In genomic region chr6:145768671-145769292, GRCm38 (mm10) we compare ENCODE assay signal across 8 mouse cellular contexts. TPM values are rescaled to one million over a fixed set of nuclear protein-coding genes. Genes with fewer than 3 reads are reported as not detected.
DNase-seq lines count a peak whose midpoint lies in the region; ATAC-seq lines count a peak whose summit lies in the region.

No protein-coding gene starts in this region.

- H3K9ac ChIP-seq in limb, embryonic 15.5 days, result no peak overlapping the region

- DNase-seq in kidney, adult 11 months, result peak; percentile 58
- no peak for DNase-seq in kidney, adult 8-10 months
- DNase-seq in heart, embryonic 10.5 days (ENCODE audit: low spot score), result peak; percentile 92
- DNase-seq in thymus, postnatal 0 days (ENCODE audit: low spot score), result no peak
- DNase-seq in thymus, postnatal 36 days, result no peak
- no peak for DNase-seq in frontal cortex, postnatal 36 days (ENCODE audit: low spot score in 2 of 2)

- no peaks in the 10 kb centered on the region for H3K27me3 ChIP-seq in heart, embryonic 10.5 days (ENCODE audit: insufficient read depth, poor library complexity, severe bottlenecking)
- no peaks in the 10 kb centered on the region for H3K27me3 ChIP-seq in limb, embryonic 15.5 days

- 32% methylated on average over 10 of the region's 10 CpGs for WGBS in heart, embryonic 10.5 days
- WGBS in limb, embryonic 15.5 days, result 25% methylated on average over 10 of the region's 10 CpGs

- H3K4me2 ChIP-seq in limb, embryonic 15.5 days, result no peak overlapping the region

- no peaks in the 10 kb centered on the region for H3K9me3 ChIP-seq in heart, embryonic 10.5 days
- H3K9me3 ChIP-seq in limb, embryonic 15.5 days, result no peaks in the 10 kb centered on the region

- peak; percentile 85 for ATAC-seq in limb, embryonic 15.5 days (ENCODE audit: insufficient number of reproducible peaks, low FRiP score, low TSS enrichment, low read depth)

- no peak overlapping the region for H3K4me3 ChIP-seq in brown adipose tissue, adult 24 weeks (ENCODE audit: insufficient read depth, low read depth, low read length)
- 0 out of 2 replicates have a peak overlapping the region, but pooled peaks have one; percentile 12 for H3K4me3 ChIP-seq in heart, embryonic 10.5 days
- no peak overlapping the region for H3K4me3 ChIP-seq in limb, embryonic 15.5 days

- peak overlapping the region; percentile 59 for H3K27ac ChIP-seq in brown adipose tissue, adult 24 weeks (replicated peaks; ENCODE audit: low read depth, low read length)
- H3K27ac ChIP-seq in heart, embryonic 10.5 days, result peak overlapping the region; percentile 89
- peak overlapping the region; percentile 81 for H3K27ac ChIP-seq in limb, embryonic 15.5 days

- peaks cover 25% of the 10 kb centered on the region for H3K4me1 ChIP-seq in brown adipose tissue, adult 24 weeks (ENCODE audit: control insufficient read depth, insufficient read depth, insufficient read length, low read length)
- peaks cover 68% of the 10 kb centered on the region for H3K4me1 ChIP-seq in heart, embryonic 10.5 days
- peaks cover 35% of the 10 kb centered on the region for H3K4me1 ChIP-seq in limb, embryonic 15.5 days

- H3K36me3 ChIP-seq in heart, embryonic 10.5 days, result no peaks in the 10 kb centered on the region
- no peaks in the 10 kb centered on the region for H3K36me3 ChIP-seq in limb, embryonic 15.5 days

RNA-seq across cellular contexts. Expression of gene Rassf8, which starts 22.2 kb away (rescaled TPM):
- polyA plus RNA-seq in brown adipose tissue, adult 24 weeks (2012; ENCODE audit: insufficient read depth, insufficient read length, missing spikeins), result 13.5 and 20.2 TPM in 2 replicates
- 7.2 and 8.6 TPM in 2 replicates for polyA plus RNA-seq in heart, embryonic 10.5 days (2016; fragmentation: Nextera tagmentation; extraction: Ambion mirVana)
- polyA plus RNA-seq in limb, embryonic 15.5 days (2015; fragmentation: Nextera tagmentation; extraction: Ambion mirVana), result 9.9 and 13.6 TPM in 2 replicates
- 2.0 and 2.1 TPM in 2 replicates for polyA plus RNA-seq in thymus, postnatal 0 days (2015; fragmentation: Nextera tagmentation; extraction: Ambion mirVana)

Comparison
In these comparisons a context has a peak if more than half of its experiments do, and no peak if none do; other contexts are left out.
1. DNase-seq: peak in kidney, adult 11 months (single experiment) and heart, embryonic 10.5 days (single experiment); none in kidney, adult 8-10 months (0 of 2), thymus, postnatal 0 days (single experiment), thymus, postnatal 36 days (0 of 2) and frontal cortex, postnatal 36 days (0 of 2).
2. Peak in every context shown above with its lines, with median percentiles within 50 percentile points of each other: H3K27ac ChIP-seq.